Mouse (Mus musculus) yolk sac, embryonic 10.5 days (tissue): ENCODE measurements around the gene Atxn7l1.

Experiments
- DNase-seq: peaks from one replicate; pipeline ENCODE4 v3.0.0-alpha.2; 2017; ENCODE audit warnings: low spot score

The Atxn7l1 gene

GRCm38 (mm10) chr12:33183138-33183627, 35.7 kb downstream of the Atxn7l1 start:
- no peak for DNase-seq

DNA sequence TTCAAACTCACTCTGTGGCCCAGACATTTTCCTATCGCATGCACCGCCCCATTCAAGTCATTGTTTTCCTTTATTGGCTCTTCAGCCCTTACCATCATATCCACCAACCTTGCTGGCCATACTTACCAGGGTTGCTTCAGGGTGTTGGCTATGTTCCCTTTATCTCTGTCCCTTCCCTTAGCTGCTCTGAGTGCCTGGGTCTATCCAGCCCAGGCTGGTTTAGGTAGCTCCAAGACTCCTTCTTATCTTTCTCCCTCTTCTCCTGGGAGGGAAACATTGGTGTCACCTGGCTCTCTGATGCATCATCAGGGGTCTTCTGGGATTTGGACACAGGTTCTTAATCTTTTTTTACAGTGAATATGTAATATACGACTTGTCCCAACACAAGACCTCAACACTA, 36.6 kb downstream of the Atxn7l1 start:
- no peak for DNase-seq

DNA sequence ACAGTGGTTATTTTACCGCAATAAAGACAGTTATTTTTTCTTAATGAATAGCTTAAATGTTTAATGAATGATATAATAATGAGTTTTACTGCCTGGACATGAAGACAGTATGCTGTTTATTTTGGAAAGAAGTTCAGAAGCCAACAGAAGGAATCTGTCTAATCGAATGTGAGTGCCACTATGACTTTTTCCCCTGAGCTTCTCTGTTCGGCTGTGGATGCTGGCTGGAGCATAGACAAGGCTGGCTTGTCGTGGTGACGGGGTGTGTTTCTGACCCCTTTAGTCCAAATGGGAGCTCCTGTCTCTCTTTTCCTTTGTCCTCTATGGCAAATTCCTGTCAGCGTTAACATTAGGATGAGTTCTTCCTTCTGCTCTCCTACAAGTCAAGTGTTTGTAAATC, 37.6 kb downstream of the Atxn7l1 start:
- no peak for DNase-seq

DNA sequence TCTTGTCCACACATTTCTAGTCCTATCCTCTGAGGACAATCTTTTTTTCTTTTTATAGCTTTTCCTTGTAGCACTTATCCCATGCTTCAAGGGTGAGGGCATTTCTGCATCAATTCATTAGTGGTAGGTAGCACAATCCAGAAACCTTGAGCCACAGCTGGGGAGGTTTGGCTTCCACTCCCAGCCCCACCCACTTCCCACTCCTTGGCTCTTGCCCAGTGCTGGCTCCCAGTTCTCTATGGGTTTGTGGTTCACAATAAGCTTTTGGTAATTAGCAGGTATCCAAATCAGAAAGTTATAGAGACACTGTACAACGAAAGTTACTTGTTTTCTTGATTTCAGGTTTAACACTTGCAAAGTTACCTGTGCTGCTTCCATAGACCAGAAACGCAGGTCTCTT, 38.8 kb downstream of the Atxn7l1 start:
- no peak for DNase-seq

DNA sequence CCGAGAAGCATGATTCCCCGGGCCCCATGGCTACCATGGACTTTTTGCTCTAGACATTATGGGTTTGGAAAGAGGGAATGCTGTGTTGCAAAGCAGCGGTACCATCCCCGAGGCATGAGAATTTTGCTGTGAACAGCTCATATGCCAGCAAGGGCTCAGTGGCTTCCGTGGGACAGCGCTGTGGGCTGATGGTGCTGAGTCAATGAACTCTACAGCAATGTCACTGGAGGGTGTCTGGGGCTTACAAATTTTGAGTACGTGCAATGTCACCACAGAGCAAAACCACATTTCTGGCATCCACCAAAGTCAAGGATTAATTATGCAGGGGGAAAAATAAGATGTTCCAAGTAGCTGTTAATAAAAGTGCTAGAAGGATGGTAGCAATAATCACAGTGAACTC, 42.6 kb downstream of the Atxn7l1 start:
- no peak for DNase-seq

- no peak for DNase-seq
Measured at GRCm38 (mm10) chr12:33190633-33191032, 43.1 kb downstream of the Atxn7l1 start.

- no peak for DNase-seq
Measured at GRCm38 (mm10) chr12:33193408-33193901, 46.0 kb downstream of the Atxn7l1 start.

DNA sequence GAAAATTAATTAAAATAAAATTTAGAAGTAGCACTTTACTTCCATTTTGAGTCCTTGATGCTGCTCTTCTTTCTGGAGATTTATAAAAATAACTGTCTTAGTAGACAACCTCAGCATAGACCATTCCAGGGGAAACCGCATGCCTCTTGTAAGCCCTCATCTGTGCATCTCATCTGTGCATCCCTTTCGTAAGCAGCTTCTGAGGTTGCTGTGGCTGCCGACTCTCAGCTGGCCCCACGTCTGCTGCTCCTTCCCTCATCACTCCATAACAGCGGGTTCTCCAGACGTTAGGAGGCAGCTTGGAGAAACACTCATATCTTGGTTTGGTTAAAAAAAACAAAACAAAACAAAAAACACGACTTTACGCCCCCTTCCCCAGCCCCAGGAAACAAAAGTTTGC, 47.7 kb downstream of the Atxn7l1 start:
- no peak for DNase-seq

GRCm38 (mm10) chr12:33197287-33197686, 49.8 kb downstream of the Atxn7l1 start:
- no peak for DNase-seq

GRCm38 (mm10) chr12:33197746-33198145, 50.3 kb downstream of the Atxn7l1 start:
- DNase-seq, result no peak

DNA sequence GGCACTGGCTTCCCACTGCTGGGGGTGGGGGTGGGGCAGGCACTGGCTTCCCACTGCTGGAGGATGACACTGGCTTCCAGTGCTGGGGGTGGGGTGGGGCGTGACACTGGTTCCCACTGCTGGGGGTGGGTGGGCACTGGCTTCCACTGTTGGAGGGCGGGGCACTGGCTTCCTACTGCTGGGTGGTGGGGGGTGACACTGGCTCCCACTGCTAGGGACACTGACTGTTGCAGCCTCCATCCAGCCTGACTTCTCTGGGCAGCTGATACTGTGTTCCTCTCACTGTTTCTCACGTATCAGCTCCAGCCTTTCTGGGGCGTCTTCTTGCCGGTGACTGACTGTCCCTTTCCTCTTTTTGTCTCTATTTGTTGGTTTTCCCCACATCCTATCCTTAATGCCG, 53.6 kb downstream of the Atxn7l1 start:
- no peak for DNase-seq

DNA sequence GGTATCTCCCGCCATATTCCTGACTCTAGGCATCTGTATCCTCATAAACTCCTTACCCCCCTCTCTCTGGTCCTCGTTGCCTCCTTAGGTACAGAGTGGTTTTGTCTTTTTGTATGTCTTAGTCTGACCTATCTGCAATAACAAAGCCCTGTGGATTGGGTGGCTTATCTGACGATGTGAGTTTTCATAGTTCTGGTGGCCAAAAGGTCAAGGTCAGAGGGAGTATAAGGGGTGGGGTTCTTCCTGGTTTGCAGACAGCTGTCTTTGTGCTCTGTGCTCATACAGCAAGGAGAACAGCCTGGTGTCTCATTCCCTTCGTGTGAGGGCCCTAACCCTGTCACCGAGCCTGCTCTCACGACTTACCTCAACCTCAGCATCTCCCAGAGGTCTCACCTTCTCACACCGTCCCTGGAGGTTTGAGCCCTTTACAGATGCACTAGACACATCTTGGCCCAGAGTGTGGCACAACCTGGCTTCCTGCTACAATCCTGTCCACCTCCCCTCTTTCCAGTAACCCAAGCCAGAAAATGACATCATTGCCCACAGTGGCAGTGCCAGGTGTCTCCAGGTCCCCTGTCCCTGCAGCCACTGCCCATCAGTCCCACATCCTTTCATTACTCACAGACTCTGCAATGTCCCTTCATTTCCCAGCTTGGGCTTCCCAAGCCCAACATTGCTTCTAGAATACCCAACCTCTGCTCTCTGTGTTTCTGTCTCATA, 54.2 kb downstream of the Atxn7l1 start:
- DNase-seq, result no peak

GRCm38 (mm10) chr12:33205255-33205654, 57.8 kb downstream of the Atxn7l1 start:
- DNase-seq, result no peak

GRCm38 (mm10) chr12:33206300-33206699, 58.8 kb downstream of the Atxn7l1 start:
- DNase-seq, result no peak

- DNase-seq, result no peak
Measured at GRCm38 (mm10) chr12:33210856-33211255, 63.4 kb downstream of the Atxn7l1 start.

GRCm38 (mm10) chr12:33218215-33218859, 70.8 kb downstream of the Atxn7l1 start:
- no peak for DNase-seq

DNA sequence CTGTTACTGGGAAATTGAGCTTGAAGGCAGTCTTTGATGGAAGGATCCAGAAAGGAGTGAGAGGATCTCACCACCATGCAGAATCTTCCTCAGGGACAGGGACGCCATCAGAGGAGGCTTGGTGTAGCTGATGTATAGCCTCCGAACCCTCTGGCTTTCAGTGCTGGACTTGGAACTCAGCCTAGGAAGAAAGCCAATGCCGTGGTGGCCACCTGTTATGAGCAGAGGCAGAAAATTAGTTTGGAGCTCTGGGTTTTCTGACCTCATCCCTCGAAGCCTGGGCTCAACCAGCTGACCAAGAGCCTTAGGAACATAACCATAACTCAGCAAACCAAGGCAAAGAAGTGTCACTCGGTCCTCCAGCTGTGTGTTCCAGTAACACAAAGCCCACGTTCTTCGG, 71.9 kb downstream of the Atxn7l1 start:
- DNase-seq, result no peak

- DNase-seq, result no peak
Measured at GRCm38 (mm10) chr12:33220081-33220480, 72.6 kb downstream of the Atxn7l1 start.

- DNase-seq, result peak; percentile 22
Measured at GRCm38 (mm10) chr12:33220509-33221051, 73.1 kb downstream of the Atxn7l1 start.

DNA sequence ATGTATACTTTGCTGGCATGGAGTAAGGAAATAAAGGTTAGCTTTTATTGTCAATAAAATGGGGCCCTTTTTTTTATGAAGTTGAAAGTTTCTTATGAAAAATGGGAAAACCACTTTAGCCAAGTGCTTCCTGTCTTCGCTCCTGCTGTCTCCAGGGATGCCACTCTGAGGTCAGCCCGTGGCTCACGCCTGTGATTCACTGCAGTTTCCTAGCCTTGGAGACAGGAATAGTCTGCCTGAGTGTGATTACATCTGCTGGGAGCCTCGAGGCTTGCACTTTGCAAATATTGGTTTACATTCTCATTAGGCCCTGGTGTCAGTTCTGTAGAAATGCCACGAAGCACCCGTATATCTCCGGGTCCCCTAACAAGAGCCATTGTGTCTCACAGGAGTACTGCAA, 74.7 kb downstream of the Atxn7l1 start:
- DNase-seq, result no peak

- DNase-seq, result no peak
Measured at GRCm38 (mm10) chr12:33225117-33225541, 77.6 kb downstream of the Atxn7l1 start.

GRCm38 (mm10) chr12:33225978-33226377, 78.5 kb downstream of the Atxn7l1 start:
- no peak for DNase-seq

GRCm38 (mm10) chr12:33226596-33226995, 79.1 kb downstream of the Atxn7l1 start:
- DNase-seq, result no peak
